ENCODE assay signal across 7 mouse cellular contexts in genomic region chr2:170826821-170827441, GRCm38 (mm10).
DNase-seq lines count a peak whose midpoint lies in the region.

No protein-coding gene starts in this region.

- DNase-seq in adrenal gland, postnatal 36 days, result peak; percentile 66 to 70
- DNase-seq in gastrocnemius, adult 18-20 months (ENCODE audit: low spot score), result peak; percentile 20
- peak; percentile 42 to 54 for DNase-seq in kidney, adult 8-10 months
- DNase-seq in lung, postnatal 14 days, result peak; percentile 60
- no peak for DNase-seq in spleen, postnatal 4 days (ENCODE audit: low spot score in 2 of 2)
- no peak for DNase-seq in thymus, postnatal 25 days
- no peak for DNase-seq in layer of hippocampus, postnatal 36 days

Comparison
In these comparisons a context has a peak if more than half of its experiments do, and no peak if none do; other contexts are left out.
1. DNase-seq: peak in adrenal gland, postnatal 36 days (2 of 2), gastrocnemius, adult 18-20 months (single experiment), kidney, adult 8-10 months (2 of 2) and lung, postnatal 14 days (single experiment); none in spleen, postnatal 4 days (0 of 2), thymus, postnatal 25 days (single experiment) and layer of hippocampus, postnatal 36 days (0 of 2).